Mouse (Mus musculus) megakaryocyte, embryonic 14.5 days (primary cell): ENCODE data around the gene Ube2r2.

Experiments used
- FLI1 ChIP-seq: IDR thresholded peaks from 2 replicates; pipeline ENCODE4 v1.6.1; 2012; ENCODE audit warnings: low read length, inconsistent platforms, mixed read lengths
- GATA1 ChIP-seq: IDR thresholded peaks from 3 replicates; pipeline ENCODE4 v1.6.1; 2012; ENCODE audit warnings: mixed read lengths, low read length, inconsistent platforms, borderline replicate concordance

- TF ChIP-seq GATA1 (no peak), FLI1 (no peak)
These were observed 6.1 kb upstream of the Ube2r2 start for GRCm38 (mm10) chr4:41129406-41129805.
